Mouse (Mus musculus) large intestine, adult 2 months (tissue): ENCODE results near the gene Yipf6. TPM values are rescaled to one million over a fixed set of nuclear protein-coding genes. Genes with fewer than 3 reads are reported as not detected.
"Not testable (repeated sequence)": the region's sequence is repeated elsewhere in the genome, so short reads cannot be mapped to it uniquely, and the experiment has no call there.

Experiments used
- DNase-seq: peaks from one replicate; pipeline ENCODE4 v3.0.0-alpha.2; 2012; ENCODE audit warnings: low read depth, low spot score
- WGBS: fragments of 180-500 bp; shearing (Covaris S2); methylation state at CpG from one replicate; pipeline ENCODE4 v1.1.7; 2018; 5-methylcytosine and 5-hydroxymethylcytosine counted together
- polyA plus RNA-seq: library from polyadenylated mRNA; depleted of rRNA; stranded (reverse); fragments of >200 nt; gene quantifications from 2 replicates; pipeline ENCODE4 v1.2.3, GENCODE M21; 2012; rRNA removed

The Yipf6 gene
- 17.4 and 25.4 TPM in 2 replicates for polyA plus RNA-seq

DNA sequence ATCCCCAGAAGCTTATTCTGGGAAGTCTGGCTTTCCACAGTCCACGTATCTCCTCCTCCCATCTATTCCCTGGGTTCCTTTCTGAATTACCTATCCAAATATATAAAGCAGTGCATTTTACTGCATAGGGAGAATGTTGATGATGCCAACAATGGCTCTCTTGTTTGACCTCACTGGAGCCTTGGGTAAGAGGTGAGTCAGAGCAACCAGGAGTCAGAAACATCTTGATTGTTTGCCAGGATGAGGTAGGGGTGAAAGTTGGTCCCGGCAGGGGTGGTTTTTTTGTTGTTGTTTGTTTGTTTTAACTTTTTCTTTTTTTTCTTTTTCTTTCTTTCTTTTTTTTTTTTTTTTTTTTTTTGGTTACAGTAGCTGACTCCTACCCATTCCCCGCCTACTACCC, at the start of gene Yipf6:
Gene Yipf6, plus strand, starts transcription at position 216 of the 400 bp plus-strand sequence.
- no peak for DNase-seq
- 48% methylated on average over 3 of the region's 3 CpGs for WGBS

DNA sequence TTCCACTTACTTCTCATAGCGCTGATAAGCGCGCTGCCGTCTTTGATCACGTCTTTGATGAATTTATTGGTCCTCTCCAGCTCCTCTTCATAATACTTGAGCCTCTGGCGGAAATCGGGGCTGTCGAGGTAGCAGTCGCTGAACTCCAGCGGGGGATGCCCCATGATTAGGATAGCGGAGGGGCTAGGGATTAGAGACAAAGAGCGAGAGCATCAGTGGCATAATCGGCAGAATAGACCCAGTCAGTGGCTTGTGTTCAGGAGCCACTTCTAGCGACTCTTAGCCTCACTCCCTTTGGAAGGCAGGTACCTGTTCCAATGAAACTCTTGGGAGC, 46.1 kb upstream of the Yipf6 start:
- DNase-seq = no peak
- 11% methylated on average over 14 of the region's 14 CpGs for WGBS

DNA sequence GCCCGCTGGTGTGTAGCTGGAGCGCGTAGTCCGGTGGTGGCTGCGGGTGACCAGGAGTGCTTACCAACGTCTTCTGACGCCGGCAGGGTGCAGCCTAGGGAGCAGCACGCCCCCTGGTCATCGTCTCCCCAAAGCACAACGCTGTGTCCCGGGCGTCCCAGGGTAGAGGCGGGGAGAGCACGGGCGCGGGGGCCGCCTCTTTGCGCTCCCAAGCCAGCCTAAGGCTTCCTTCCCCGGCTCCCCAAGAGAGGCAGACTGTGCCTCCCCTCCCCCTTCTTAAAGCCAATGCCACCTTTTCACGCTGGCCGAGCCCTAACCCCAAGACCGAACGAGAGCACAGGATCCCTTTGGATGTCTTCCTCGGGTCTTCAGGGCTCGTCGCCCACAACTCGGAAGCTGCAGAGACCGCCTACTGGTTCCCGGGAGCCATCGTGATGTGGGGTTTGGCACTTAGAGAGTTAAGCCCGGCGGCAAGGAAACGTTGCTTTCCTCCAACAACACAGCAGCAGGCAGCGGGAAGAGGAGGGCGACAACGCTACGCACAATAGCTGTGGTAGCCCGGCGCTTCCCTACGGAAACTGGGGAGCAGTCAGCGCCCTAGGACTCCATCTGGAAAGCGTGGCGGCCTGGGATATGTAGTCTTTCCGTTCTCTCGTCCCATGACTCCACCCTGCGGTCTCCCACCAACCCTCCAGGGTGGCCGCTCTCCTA, 45.6 kb upstream of the Yipf6 start, which contains the start of gene Ophn1:
Gene Ophn1, minus strand, starts transcription at position 620 of the 711 bp plus-strand sequence.
- no peak for DNase-seq
- 17% methylated on average over 48 of the region's 48 CpGs for WGBS

- 27% methylated on average over 3 of the region's 3 CpGs for WGBS
- DNase-seq = no peak
These were observed 37.8 kb upstream of the Yipf6 start for GRCm38 (mm10) chrX:98898307-98898706.

- DNase-seq = no peak
- WGBS = 81% methylated on average over 6 of the region's 6 CpGs
These were observed 31.9 kb upstream of the Yipf6 start for GRCm38 (mm10) chrX:98904226-98904625.

GRCm38 (mm10) chrX:98908910-98909309, 27.2 kb upstream of the Yipf6 start:
- no peak for DNase-seq
- 69% methylated on average over 1 of the region's 1 CpGs for WGBS

GRCm38 (mm10) chrX:98919423-98919822, 16.7 kb upstream of the Yipf6 start:
- DNase-seq = no peak
- WGBS = 21% methylated on average over 6 of the region's 6 CpGs

DNA sequence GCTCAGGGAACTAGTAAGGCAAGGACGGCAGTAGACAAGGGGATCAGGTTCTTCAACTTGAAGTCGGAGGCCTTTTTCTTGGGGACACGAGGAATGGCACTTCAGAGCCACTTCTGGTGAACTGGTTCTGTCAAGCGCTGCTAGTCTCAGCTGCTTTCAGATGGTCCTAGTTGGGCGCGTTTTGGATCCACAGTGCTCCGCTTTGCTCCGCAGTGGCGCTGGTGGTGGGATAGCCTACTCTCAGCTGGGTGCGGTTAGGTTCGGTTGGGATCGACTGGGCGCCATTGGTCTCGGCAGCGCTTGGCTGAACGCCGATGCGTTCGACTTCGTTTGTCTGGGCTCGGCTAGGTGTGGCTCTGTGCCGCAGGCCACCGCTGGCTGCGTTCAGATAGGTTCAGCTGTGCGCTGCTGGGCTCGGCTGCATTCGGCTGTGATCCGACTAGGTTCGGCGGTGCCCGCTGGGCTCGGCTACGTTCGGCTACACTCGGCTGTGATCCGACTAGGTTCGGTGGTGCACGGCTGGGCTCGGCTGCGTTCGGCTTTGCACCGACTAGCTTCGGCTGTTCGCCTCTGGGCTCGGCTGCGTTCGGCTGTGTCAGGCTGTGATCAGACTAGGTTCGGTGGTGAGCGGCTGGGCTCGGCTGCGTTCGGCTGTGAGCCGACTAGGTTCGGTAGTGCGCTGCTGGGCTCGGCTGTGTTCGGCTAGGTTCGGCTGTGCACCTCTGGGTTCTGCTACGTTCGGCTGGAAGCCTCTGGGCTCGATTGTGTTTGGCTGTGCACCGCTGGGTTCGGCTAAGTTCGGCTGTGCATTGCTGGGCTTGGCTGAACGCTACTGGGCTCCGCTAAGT, 815 bp downstream of the Yipf6 start:
- 24% methylated on average over 66 of the region's 66 CpGs for WGBS
- no peak for DNase-seq

GRCm38 (mm10) chrX:98937555-98938294, 1.6 kb downstream of the Yipf6 start:
- no peak for DNase-seq
- WGBS = 24% methylated on average over 57 of the region's 57 CpGs

GRCm38 (mm10) chrX:98953941-98954340, 17.8 kb downstream of the Yipf6 start:
- WGBS = 18% methylated on average over 6 of the region's 6 CpGs

DNA sequence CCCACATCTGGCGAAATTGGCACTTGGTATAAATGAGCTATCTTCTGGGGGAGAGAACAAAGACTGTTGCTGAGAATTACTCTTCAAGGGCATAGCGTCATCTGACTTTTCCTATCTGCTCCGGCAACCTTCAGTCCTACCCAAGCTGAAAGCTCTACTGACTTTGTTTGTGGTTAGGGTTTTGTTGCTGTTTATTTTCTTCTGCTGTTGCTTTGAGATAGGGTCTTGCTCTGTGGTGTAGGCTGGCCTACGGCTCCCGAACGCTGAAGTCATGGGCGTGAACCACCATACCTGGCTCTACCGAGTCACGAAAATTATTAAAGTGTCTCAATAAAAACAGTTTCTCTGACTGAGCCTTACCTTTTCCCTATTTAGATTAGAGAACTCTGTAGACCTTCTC, 22.2 kb downstream of the Yipf6 start:
- WGBS = 92% methylated on average over 9 of the region's 9 CpGs
- no peak for DNase-seq

More at GRCm38 (mm10) chrX:98953941-98954340, 17.8 kb downstream of the Yipf6 start:
- no peak for DNase-seq

- no peak for DNase-seq
- WGBS = 47% methylated on average over 4 of the region's 4 CpGs
These were observed 22.9 kb downstream of the Yipf6 start for GRCm38 (mm10) chrX:98959050-98959449.

GRCm38 (mm10) chrX:98963742-98964141, 27.6 kb downstream of the Yipf6 start:
- DNase-seq = no peak

DNA sequence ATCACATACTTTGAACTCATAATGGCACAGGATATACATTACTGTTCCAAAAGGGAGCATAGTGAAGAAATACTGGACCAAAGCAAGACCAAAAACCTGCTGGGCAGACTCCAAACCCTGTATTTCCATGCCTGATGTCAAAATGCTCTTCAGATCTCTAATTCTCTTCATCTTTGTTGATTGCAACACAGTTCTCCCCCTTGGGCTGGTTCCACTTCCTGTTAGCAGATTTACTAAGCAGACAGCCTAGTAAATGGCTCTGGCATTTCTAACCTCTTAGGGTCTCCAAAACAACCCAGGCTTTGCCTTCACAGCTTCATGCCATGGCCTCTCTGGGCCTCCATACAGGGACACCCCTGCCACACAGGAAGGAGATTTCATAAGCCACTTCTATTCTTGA, 28.4 kb downstream of the Yipf6 start:
- no peak for DNase-seq

- not testable (repeated sequence) for DNase-seq
- 49% methylated on average over 5 of the region's 5 CpGs for WGBS
These were observed 50.5 kb downstream of the Yipf6 start for GRCm38 (mm10) chrX:98986611-98987010.

DNA sequence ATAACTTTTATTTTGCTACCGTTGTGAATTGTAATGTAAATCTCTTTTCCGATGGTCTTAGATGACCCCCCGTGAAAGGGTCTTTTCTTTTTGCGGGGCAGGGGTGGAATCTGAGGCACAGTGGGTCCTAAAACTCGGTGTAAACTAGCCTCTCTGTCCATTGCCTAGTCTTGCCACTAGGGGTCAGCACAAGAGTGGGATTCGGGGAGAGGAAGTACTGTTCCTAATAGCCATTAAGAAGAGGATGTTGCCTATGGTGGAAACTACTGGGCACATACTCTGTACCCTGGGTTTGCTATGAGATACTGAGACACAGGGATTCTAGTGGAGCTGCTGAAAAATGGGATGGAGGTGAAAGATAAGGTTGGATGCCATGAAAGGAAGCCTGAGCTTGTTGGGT, 53.5 kb downstream of the Yipf6 start:
- peak; percentile 1 for DNase-seq
- 44% methylated on average over 6 of the region's 6 CpGs for whole genome bisulfite sequencing
